Mouse (Mus musculus): Measurements from ENCODE around the gene Slc35f2.

The Slc35f2 gene

DNA sequence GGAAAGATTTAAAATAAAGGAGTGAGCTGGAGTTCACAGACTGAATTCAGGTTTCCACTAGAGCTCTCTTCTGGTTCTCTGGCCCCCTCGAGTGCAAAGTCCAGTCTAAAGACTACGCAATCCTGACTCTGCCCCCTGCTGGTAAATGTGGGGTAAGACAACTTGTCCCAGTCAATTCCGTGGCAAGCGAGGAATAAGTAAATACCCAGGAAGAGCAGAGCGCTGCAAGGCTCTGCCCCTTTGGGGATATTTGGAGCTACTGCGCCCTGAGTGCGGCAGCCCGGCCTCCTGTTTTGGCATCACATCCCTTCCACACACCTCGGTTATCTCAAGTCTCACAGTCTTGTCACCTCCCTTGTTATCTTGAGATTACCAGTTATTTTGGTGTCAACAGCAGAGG is 54.0 kb downstream of the Slc35f2 start:
- peak; percentile 38 for DNase-seq (ENCODE audit: low read depth, low spot score)

DNA sequence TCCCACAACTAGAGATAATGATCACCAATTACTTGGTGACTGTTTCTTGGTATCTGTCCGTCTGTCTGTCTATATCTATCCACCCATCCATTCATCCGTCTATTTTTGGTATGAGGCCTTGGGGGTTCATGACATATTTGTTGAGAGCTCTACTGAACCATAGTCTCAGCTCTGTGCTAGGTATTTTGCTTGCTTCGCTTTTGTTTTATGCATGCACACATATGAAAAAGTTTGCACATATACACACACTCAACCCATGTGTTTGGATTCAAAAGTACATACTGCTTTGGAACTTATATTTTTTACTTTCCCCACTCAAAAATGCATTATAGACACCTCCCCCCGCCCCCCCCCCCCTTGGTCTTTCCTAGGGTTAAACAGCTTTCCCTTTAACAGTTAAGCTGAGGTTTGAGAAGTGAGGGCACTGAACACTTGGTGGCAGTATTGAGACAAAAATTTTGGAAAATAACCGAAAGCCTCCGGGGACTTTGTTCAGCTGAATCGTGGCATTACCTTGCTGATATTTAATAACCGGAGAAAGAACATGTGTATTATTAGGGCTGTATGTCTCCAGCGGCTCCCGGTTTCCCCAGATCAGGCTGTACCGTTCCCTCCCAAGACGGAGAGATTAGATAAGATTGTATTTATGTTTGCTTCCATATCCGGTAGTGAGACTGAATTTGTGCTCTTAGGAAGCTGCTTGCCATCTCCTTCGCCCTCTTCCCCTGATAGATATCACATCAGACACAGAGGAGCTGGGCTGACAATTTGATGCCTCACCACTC is 57.9 kb downstream of the Slc35f2 start:
- DNase-seq (ENCODE audit: low read depth, low spot score) = peak; percentile 70

- no peak for DNase-seq (ENCODE audit: low read depth, low spot score)
These were observed 58.5 kb downstream of the Slc35f2 start for GRCm38 (mm10) chr9:53829866-53830209.

DNA sequence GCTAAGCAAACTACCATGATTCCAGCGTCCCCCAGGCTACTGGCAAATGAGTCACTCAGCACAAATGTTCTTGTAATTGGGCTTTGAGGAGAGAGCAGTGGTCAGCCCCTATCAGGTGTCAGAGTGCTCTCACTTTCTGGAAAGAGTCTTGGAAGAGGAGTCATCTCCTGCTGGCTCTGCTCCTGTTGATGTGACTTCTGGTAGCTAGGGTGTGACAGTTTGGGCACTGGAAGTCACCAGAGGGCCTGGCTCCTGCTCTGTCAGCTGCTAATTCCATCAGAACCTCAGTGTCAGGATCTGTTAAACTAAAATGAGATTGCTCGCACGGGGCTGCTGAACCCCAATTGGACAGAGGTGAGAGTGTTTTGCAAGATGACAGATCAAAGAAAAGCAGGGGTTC is 63.7 kb downstream of the Slc35f2 start:
- no peak for DNase-seq (ENCODE audit: low read depth, low spot score)

- DNase-seq (ENCODE audit: low read depth, low spot score) = no peak
These were observed 64.6 kb downstream of the Slc35f2 start for GRCm38 (mm10) chr9:53835976-53836375.

DNA sequence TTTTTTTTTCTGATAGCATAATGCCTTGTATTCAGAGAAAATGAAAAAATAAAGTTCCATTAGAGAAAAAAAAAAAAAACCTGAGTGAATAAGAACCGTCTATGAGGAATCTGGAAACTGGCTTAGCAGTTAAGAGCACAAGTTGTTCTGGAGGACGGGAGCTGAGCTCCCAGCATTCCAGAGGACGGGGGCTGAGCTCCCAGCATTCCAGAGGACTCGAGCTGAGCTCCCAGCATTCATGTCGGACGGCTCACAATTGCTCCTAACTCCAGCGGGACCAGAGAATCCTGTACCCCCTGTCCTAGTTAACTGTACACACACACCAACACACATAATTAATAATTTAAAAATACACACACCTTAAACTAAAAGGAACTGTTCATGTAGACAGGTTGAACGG is 67.5 kb downstream of the Slc35f2 start:
- no peak for DNase-seq (ENCODE audit: low read depth, low spot score)

DNA sequence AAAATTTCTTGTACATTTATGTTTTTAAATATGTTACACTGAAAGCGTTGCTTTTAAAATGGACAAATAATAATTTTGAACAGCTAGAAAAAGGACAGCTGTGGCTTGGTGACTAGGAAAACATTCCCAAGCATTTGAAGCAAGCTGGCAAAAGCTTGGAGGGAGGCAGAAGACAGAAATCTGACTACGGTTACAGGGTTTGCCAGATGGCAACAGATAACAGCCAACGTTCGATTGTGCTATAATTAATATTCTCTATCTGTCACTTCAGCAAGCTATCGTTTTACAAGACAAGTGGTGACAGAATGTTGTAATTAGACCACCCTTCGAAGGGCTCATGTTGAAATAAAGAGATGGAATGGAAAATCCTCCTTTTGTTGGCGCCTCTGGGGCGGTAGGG is 77.2 kb downstream of the Slc35f2 start:
- DNase-seq (ENCODE audit: low read depth, low spot score) = no peak

DNA sequence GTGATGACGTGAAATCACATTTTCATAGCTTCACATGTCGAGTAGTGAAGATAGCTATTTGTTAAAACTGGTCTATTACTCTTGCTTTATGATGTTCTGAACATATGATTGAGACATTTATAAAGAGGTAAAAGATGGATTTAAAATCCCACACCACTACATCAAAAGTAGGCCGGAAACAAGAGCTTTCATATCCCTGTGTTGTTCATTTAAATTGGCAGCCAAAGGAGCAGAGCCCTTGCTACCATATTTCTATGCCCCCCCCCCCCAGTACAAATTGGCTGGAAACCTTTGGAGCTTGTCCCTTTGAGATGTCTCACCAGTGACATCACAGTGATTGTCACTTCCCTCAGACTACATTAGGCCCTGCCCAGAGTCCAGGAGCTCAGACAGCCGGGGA is 78.5 kb downstream of the Slc35f2 start, which contains the start of gene Sln:
Gene Sln (plus strand): TSS at position 301 of the 400 bp plus-strand sequence.
- no peak for DNase-seq (ENCODE audit: low read depth, low spot score)

DNA sequence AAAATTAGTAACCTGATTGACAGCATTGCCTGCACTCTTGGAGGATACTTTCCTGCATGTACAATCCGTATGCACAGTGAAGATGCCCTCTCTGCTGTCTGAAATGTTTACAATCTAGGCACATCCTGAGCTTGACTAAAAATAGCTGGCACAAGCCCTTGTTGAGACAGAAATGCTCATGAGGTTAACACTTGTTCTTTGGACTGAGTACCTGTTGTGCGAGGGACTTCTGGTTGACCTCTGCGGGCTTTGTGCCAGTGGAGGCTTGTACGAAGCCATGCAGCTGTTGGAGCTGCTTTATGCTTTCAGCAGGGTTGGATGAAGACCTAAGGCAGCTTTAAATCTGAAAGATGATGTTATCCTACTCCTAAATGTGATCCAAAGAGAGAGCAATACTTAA is 80.8 kb downstream of the Slc35f2 start:
- DNase-seq (ENCODE audit: low read depth, low spot score) = no peak

DNA sequence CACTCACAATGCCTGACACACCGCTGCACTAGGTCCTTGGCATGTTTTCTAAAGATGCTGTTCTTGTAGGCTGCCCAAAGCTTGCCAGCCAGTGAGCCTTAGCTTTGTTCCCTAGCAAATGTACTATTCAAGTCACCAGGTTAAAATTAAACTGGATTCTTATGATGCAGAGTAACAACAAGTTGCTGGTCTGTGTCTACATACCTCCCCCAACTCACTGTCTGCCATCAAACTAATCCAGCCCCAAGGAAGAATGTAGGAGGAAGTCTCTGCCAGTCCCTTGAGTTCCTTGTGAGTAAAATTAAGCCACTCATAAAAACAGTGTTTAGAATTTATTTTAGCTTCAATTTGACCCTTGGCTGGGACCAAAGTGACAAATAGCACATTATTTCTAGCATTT is 82.3 kb downstream of the Slc35f2 start:
- DNase-seq (ENCODE audit: low read depth, low spot score) = no peak

DNA sequence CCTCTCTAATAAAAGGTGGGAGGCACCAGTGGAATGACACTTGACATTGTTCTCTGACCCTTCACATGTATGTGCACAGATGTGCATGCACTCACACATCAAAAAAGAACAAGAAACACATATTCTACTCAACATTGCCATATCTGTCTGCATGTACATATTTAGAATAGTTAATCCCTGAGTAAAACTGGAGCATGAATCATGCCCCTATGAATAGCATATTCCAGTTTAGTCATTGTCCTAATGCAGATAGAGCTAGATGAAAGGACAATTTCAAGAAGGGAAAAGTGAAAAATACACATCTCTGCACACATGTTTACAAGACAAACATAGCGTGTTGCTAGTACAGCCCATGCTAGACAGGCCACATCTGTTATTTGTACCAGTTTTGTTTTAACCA is 83.2 kb downstream of the Slc35f2 start:
- peak; percentile 29 for DNase-seq (ENCODE audit: low read depth, low spot score)

GRCm38 (mm10) chr9:53857864-53858263 is 86.5 kb downstream of the Slc35f2 start:
- DNase-seq (ENCODE audit: low read depth, low spot score) = no peak
